Mouse (Mus musculus): ENCODE measurements around the gene Art4. TPM values are rescaled to one million over a fixed set of nuclear protein-coding genes. Genes with fewer than 3 reads are reported as not detected.

The Art4 gene
- total and polyA plus RNA-seq, 3 experiments = 0.50 to 0.60 TPM; not detected in 1

DNA sequence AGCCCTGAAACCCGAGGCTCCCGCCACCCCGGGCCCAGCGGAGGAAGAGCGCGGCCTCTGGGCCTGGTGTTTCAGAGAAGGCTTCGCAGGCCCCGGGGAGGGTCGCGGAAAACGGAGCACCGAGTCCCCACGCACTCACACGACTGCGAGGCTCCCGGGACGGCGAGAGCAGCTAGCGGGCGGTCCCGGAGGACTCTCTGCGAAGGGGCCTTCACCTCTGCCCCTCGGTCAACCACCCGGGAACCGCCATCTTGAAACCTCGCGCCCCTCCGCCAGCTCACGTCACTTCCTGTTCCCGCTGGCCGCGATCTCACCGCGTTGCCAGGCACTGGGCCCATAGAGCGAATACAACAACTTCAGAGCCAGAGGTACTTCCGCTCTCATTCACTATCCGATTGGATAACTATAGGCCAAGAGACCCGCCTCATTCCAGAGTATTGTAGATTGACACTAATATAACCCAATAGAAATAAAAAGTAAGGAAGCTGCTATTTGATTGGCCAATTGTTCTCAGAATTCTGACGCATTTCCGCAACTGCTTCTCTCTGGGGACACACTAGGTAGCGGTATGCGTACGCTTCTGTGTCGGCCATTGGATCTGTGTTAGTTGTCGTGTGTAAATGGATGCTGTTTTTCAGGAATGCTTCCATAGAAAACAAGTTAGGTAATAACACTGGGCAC is 29.5 kb downstream of the Art4 start, which contains the start of gene Wbp11:
Wbp11 (minus strand) TSS at position 353 of the 681 bp plus-strand sequence.
- Histone ChIP-seq H3K27ac (ENCODE audit: control insufficient read depth, low read depth, low read length) (peak within 1 kb of the TSS; percentile 99), H3K9me3 (replicated peaks; ENCODE audit: insufficient read depth, low read length) (no peaks in the 10 kb centered on the region), H3K4me3 (ENCODE audit: control insufficient read depth in 1 of 2, insufficient read depth in 1 of 2, low read depth in 2 of 2, low read length in 2 of 2) (peak within 1 kb of the TSS; percentile 79 to 95), H3K79me2 (ENCODE audit: control insufficient read depth, insufficient read depth, low read length, poor library complexity) (peaks cover 23% of the 10 kb centered on the region), H3K36me3 (ENCODE audit: control insufficient read depth in 1 of 2, insufficient read depth in 2 of 2, low read length in 2 of 2) (peaks cover 11% of the 10 kb centered on the region in 2 experiments), H3K9ac (ENCODE audit: control insufficient read depth, low read depth, low read length, poor library complexity, severe bottlenecking) (peak within 1 kb of the TSS; percentile 99), H3K27me3 (ENCODE audit: control insufficient read depth in 1 of 2, insufficient read depth in 2 of 2, low read length in 2 of 2) (no peaks in the 10 kb centered on the region), H3K4me1 (ENCODE audit: control insufficient read depth in 1 of 2, insufficient read depth in 2 of 2, low read length in 2 of 2) (peaks cover 3% of the 10 kb centered on the region in 2 experiments; a peak in 3 of 4 replicates)
- peak; percentile 37; the same call in 1 of the 2 replicates for TF ChIP-seq POLR2AphosphoS5 (IDR thresholded peaks at IDR 0.05; ENCODE audit: borderline replicate concordance, low read depth, low read length)
- TF ChIP-seq MAZ (IDR thresholded peaks at IDR 0.05; ENCODE audit: low read depth, low read length) = no peak
- TF ChIP-seq POLR2AphosphoS2 (IDR thresholded peaks at IDR 0.05; ENCODE audit: low read length) = peak; percentile 99
- peak; percentile 39; the same call in 1 of the 2 replicates for TF ChIP-seq NRF1 (IDR thresholded peaks at IDR 0.05; ENCODE audit: insufficient read depth, low read depth, low read length, poor library complexity, severe bottlenecking)
- TF ChIP-seq ZC3H11A (IDR thresholded peaks at IDR 0.05; ENCODE audit: low read depth, low read length) = no peak
- TF ChIP-seq EP300 (IDR thresholded peaks at IDR 0.05; ENCODE audit: low read depth in 1 of 2, low read length in 2 of 2) = no peak
- no peak for TF ChIP-seq RAD21 (IDR thresholded peaks at IDR 0.05; ENCODE audit: low read depth, low read length)
- TF ChIP-seq ETS1 (IDR thresholded peaks at IDR 0.05; ENCODE audit: low read depth, low read length) = 0 out of 2 replicates have a peak, but pooled peaks have one; percentile 32
- TF ChIP-seq KAT2A (conservative IDR thresholded peaks at IDR 0.05; ENCODE audit: low read depth, low read length) = peak; percentile 81
- TF ChIP-seq CHD1 (IDR thresholded peaks at IDR 0.05; ENCODE audit: low read depth, low read length) = peak; percentile 25; the same call in 1 of the 2 replicates
- no peak for TF ChIP-seq GABPA (IDR thresholded peaks at IDR 0.05; ENCODE audit: low read depth, low read length)
- TF ChIP-seq USF1 (IDR thresholded peaks at IDR 0.05; ENCODE audit: low read depth, low read length) = no peak
- no peak for TF ChIP-seq BHLHE40 (IDR thresholded peaks at IDR 0.05; ENCODE audit: borderline replicate concordance, low read depth, low read length)
- TF ChIP-seq USF2 (IDR thresholded peaks at IDR 0.05; ENCODE audit: borderline replicate concordance in 1 of 2, insufficient read depth in 1 of 2, low read depth in 1 of 2, low read length in 2 of 2) = no peak
- no peak for TF ChIP-seq ZNF384 (IDR thresholded peaks at IDR 0.05; ENCODE audit: low read depth, low read length)
- no peak for TF ChIP-seq CTCF (IDR thresholded peaks at IDR 0.05 in 2 of 3, conservative IDR thresholded peaks at IDR 0.05 in 1 of 3; ENCODE audit: control insufficient read depth in 1 of 3, insufficient read depth in 1 of 3, low read depth in 2 of 3, low read length in 3 of 3, poor library complexity in 1 of 3, severe bottlenecking in 1 of 3)
- no peak for TF ChIP-seq UBTF (IDR thresholded peaks at IDR 0.05; ENCODE audit: borderline replicate concordance, insufficient read depth, low read depth, low read length)
- peak; percentile 27; the same call in 1 of the 2 replicates for TF ChIP-seq TCF12 (IDR thresholded peaks at IDR 0.05; ENCODE audit: low read depth, low read length)
- TF ChIP-seq POLR2A (IDR thresholded peaks at IDR 0.05; ENCODE audit: control insufficient read depth in 1 of 2, insufficient read depth in 1 of 2, low read depth in 1 of 2, low read length in 2 of 2, poor library complexity in 1 of 2) = peak; percentile 73 to 97
- no peak for TF ChIP-seq MXI1 (IDR thresholded peaks at IDR 0.05; ENCODE audit: low read depth, low read length)
- peak; percentile 90 for TF ChIP-seq MYC (IDR thresholded peaks at IDR 0.05; ENCODE audit: low read depth, low read length)
- peak; percentile 67 for TF ChIP-seq MAX (IDR thresholded peaks at IDR 0.05; ENCODE audit: low read length)
- TF ChIP-seq HCFC1 (IDR thresholded peaks at IDR 0.05; ENCODE audit: low read depth, low read length) = peak; percentile 92
- peak; percentile 28; the same call in 1 of the 2 replicates for TF ChIP-seq E2F4 (IDR thresholded peaks at IDR 0.05; ENCODE audit: borderline replicate concordance, low read depth, low read length)
- no peak for TF ChIP-seq SMC3 (IDR thresholded peaks at IDR 0.05; ENCODE audit: low read depth, low read length)
- peak; percentile 96 for TF ChIP-seq ZMIZ1 (IDR thresholded peaks at IDR 0.05; ENCODE audit: low read depth, low read length)
- TF ChIP-seq MYB (IDR thresholded peaks at IDR 0.05; ENCODE audit: low read depth, low read length) = no peak
- no peak for TF ChIP-seq RCOR1 (IDR thresholded peaks at IDR 0.05; ENCODE audit: low read depth, low read length)
- TF ChIP-seq NELFE (IDR thresholded peaks at IDR 0.05; ENCODE audit: low read depth, low read length) = peak; percentile 95
- no peak for TF ChIP-seq ZKSCAN1 (IDR thresholded peaks at IDR 0.05; ENCODE audit: low read depth, low read length)
- TF ChIP-seq TBP (IDR thresholded peaks at IDR 0.05; ENCODE audit: low read depth, low read length) = peak; percentile 94
- TF ChIP-seq CHD2 (IDR thresholded peaks at IDR 0.05; ENCODE audit: low read length) = peak; percentile 90
- TF ChIP-seq MAFK (IDR thresholded peaks at IDR 0.05; ENCODE audit: borderline replicate concordance, low read depth, low read length) = no peak
- TF ChIP-seq GATA1 (IDR thresholded peaks at IDR 0.05; ENCODE audit: low read depth, low read length) = no peak
- peak; percentile 86 for TF ChIP-seq ELF1 (IDR thresholded peaks at IDR 0.05; ENCODE audit: low read depth, low read length)
- TF ChIP-seq SIN3A (IDR thresholded peaks at IDR 0.05; ENCODE audit: low read length) = peak; percentile 86
- DNase-seq (ENCODE audit: low read depth, low spot score) = peak; percentile 98
